Mouse (Mus musculus): ENCODE results near the gene C5ar2. TPM values are rescaled to one million over a fixed set of nuclear protein-coding genes. Genes with fewer than 3 reads are reported as not detected.
"Not testable (repeated sequence)": the region's sequence is repeated elsewhere in the genome, so short reads cannot be mapped to it uniquely, and the experiment has no call there.

Gene C5ar2
- polyA plus RNA-seq, 1 experiment from 2014 or later = 0.14 TPM

GRCm38 (mm10) chr7:16257830-16258229 lies 13.9 kb upstream of the C5ar2 start:
- DNase-seq (ENCODE audit: low spot score) = no peak

GRCm38 (mm10) chr7:16255963-16256362 lies 12.0 kb upstream of the C5ar2 start:
- DNase-seq (ENCODE audit: low spot score) = not testable (repeated sequence)

DNA sequence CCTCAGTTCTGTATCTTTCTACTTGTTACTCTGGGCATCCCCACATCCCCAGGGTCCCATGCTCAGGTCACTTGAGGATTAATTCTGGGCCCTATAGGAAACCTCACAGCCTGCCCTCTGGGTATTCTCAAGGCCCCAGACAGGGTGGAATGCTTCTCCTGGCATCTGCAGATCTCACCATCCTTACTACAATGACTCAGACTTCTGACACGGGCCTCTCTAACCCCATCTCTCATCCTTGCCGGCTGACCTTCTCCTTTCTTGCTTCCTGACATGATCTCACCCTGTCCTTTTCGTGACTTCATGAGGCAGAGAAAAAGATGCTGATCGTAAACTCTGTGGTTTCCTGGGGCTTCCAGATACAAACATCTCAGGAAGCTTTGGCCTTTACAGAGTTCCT lies 10.2 kb upstream of the C5ar2 start:
- DNase-seq (ENCODE audit: low spot score) = no peak

DNA sequence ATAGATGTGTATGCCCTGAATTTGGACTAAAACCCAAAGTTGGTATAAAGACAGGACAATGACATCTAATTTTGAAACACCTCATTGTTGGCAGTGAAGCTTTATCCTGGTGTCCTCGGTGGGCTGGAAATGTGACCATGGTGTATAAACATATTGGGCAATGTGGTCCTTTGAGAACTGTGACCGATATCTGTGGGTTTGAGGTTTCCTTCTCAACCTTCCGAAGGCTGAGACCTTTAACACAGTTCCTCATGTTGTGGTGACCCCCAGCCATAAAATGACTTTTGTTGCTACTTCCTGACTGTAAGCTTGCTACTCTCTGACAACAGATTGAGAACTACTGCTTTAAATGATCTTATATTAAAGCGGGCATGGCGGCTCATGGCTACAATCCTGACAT lies 6.7 kb upstream of the C5ar2 start:
- no peak for DNase-seq (ENCODE audit: low spot score)

DNA sequence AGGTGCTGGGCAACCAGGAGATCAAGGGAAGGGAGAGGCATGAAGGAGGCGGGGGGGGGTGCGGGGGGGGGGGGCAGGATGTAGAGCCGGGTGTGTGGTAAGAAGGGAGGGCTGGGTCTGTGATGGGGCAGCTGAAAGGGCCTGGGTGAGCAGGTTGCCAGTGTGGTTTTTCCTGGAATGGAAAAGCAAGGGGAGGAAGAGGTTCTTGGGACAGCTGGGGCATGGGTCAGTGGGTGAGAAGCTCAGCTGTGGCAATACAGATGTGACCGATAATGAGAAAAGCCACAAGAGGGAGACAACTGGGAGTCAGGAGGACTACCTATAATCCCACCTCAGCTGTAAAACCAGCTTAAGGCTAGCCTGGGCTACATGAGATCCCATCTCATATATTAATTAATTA lies 2.0 kb upstream of the C5ar2 start:
- DNase-seq (ENCODE audit: low spot score) = no peak

- no peak for DNase-seq (ENCODE audit: low spot score)
Observed at GRCm38 (mm10) chr7:16242198-16242597, 1.8 kb downstream of the C5ar2 start.

GRCm38 (mm10) chr7:16241787-16242186 lies 2.2 kb downstream of the C5ar2 start:
- no peak for DNase-seq (ENCODE audit: low spot score)

GRCm38 (mm10) chr7:16240978-16241303 lies 3.0 kb downstream of the C5ar2 start:
- no peak for DNase-seq (ENCODE audit: low spot score)

DNA sequence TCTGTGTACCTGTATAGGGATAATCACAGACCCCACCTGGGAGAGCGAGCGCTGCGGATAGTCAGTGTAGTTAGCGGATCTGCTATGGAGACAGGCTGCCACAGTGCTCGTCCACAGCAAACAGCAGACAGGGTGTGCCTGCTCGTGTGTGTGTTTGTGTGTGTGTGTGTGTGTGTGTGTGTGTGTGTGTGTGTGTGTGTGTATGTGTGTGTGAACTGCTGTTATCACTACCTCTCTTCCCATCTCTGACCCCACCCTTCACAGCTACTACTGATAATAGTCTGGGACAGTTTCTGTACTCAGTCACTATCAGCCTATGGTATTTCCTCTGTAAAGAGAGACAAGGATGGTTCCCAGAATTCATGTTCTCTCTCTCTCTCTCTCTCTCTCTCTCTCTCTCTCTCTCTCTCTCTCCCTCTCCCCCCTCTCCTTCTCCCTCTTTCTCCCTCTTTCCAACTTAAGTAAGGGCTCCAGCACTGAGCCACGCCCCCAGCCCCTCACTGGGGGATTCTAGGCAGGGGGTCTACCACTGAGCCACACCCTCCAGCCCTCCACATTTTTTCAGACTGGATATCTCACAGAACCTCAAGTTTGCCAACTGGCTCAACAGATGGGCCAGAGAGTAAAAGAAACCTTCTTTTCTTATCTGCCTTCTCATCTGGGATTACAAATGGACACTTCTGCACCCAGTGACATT lies 3.5 kb downstream of the C5ar2 start:
- no peak for DNase-seq (ENCODE audit: low spot score)

DNA sequence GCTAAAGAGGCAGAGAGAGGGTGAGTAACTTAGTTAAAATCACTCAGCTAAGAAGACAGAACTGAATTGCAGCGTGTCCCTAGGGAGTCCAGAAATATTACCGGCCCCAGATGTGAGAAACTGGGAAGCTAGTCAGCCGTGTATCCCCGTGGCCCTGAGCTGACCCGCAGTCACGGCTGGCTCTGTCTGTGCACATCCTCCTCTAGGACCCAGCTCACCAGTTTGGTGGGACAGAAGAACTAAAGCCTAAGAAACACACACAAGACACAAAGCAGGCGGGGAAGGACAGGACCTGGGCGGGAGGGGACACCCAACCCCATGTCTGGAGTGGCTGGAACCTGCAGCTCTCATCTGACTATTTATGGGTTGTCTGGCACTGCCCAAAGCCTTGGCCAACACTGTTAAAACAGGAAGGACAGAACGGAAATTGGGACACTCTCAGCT lies 4.4 kb downstream of the C5ar2 start:
- DNase-seq (ENCODE audit: low spot score) = no peak

DNA sequence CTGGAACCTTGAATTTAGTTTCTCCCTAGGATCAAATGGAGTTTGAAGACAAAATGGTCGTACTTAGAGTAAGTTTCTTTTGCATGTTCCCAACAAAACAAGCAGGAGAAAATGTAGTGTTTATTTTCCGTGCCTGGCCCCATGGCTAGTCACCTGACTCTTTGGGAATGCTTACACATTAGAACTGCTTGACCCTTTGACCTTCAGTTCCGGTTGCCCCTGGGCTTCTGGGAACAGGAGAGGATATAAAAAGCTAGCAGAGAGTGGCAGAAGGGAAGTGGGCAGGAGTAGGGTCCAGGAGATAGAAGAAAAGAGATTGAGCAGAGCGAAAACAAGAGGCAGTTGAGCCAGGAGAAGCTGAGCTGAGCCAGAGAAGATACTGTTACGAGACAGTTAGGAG lies 14.1 kb downstream of the C5ar2 start:
- no peak for DNase-seq (ENCODE audit: low spot score)

GRCm38 (mm10) chr7:16221582-16222272 lies 22.2 kb downstream of the C5ar2 start, which contains the start of gene Dhx34:
TSS of gene Dhx34 (minus strand) at chr7:16222037.
- DNase-seq (ENCODE audit: low spot score) = peak; percentile 99

DNA sequence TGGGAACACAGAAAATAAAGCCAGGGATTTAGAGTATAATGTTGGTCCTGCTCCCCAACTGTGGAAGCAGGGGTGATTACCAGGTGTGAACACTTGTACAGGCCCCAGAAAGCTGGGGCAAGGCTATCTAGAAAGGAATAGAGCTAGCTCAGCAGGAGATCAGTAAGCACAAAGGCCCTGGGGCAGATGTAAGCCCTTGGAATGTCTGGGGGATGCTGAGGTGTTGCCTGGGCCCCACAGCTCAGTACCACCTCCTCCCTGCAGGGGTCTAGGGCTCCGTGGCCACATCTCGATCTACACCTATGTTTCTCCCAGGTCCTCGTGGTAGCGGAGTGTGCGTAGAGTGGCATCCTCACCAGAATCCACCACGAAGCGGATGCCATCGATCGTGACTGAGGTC lies 30.0 kb downstream of the C5ar2 start:
- DNase-seq (ENCODE audit: low spot score) = no peak

DNA sequence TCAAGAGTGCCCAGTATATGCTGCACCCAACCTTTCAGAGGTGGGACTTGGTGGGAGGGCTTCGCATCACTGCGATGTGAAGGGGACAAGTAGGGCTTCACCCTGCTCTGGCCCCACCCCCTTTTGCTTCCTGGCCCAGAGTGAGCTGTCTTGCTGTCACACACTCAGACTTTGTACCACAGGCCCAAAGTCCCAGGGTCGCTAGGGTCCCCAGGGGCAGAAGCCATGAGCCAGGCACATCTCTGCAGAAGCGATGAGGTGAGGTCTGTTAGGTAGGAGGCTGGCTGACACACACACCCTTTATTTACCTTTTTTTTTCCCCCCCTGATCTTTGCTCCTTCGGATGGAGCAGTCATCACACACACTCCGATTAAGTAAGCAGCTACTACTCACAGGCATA lies 30.8 kb downstream of the C5ar2 start:
- no peak for DNase-seq (ENCODE audit: low spot score)

DNA sequence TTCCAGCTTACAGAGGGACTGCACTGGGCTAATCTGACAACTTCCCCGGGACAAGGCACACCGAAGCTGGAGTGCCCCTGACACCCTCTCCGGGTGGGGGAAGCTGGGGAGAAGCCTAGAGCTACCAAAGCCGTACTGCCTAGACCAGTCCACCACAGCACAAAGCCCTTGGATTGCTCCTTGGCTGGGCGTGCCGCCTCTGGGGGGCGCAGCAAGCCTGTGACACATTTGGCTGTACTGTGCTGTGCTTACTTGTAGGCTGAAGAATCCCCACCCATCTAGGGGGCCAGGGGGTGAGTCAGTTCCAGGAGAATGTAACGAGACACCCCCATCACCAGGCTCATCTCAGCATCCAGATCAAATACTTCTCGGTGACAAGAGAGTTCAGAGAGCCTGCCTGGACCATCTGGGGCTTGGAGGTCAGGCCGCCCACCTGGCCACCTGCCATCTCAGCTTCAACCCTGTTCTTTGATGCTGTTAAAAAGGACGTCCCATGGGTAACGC lies 33.0 kb downstream of the C5ar2 start:
- peak; percentile 34 for DNase-seq (ENCODE audit: low spot score)

- no peak for DNase-seq (ENCODE audit: low spot score)
Observed at GRCm38 (mm10) chr7:16208781-16209665, 34.9 kb downstream of the C5ar2 start.

DNA sequence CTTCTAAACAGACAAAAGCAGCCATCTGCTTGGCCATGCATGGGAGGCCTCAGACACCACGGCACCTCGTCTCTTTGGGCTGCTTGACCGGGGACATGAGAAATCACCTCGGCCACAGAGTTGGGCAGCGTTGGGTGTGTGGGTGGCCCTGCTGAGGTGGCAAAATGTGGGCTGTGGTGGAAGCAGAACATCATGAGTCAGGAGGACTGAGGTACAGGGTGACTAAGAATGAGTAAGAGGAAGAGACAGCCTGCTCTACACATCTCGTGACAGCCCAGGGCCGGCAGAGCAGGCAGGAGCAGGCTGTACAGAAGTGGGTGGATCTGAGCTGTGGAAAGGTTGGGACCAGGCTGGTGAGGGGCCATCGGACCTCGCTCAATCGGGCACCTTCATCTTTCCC lies 36.5 kb downstream of the C5ar2 start:
- peak; percentile 41 for DNase-seq (ENCODE audit: low spot score)

GRCm38 (mm10) chr7:16207076-16207475 lies 36.9 kb downstream of the C5ar2 start:
- peak; percentile 87 for DNase-seq (ENCODE audit: low spot score)

DNA sequence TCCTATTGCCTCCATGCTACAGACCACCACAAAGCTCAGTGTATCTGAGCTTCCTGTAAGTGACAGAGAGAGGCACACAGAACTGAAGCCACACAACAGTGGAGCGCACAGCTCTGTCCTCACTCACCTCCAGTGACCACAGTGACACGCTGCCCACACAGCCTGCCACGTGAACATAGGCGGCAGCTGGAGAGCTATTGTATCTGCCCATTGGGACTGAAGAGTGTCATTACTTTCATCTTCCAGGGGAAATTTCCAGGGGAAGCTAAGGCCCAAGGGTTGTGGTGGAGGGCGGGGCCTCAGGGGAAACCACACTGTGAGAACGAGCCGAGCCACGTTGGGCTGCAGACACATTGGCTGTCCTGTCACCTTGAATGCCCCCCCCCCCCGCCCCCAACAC lies 39.2 kb downstream of the C5ar2 start:
- DNase-seq (ENCODE audit: low spot score) = peak; percentile 44

DNA sequence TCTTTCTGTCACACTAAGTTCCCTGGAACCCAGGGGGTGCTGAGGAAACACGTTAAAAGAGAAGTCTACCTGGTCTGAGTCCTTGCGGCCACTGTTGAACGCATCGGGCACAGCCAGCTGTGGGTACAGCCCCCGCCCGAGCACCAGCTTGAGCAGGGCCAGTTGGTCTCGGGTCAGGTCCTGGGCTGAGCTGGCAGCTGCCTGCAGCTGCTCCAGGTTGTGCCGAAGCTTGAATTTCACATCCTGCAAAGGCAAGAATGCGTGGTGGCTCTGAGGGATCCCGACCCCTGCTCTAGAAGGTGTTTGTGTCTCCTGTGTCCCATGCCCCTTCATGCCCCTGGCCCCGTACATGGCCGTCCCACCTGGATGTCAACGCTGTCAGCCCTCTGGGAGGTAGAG lies 40.5 kb downstream of the C5ar2 start:
- no peak for DNase-seq (ENCODE audit: low spot score)

DNA sequence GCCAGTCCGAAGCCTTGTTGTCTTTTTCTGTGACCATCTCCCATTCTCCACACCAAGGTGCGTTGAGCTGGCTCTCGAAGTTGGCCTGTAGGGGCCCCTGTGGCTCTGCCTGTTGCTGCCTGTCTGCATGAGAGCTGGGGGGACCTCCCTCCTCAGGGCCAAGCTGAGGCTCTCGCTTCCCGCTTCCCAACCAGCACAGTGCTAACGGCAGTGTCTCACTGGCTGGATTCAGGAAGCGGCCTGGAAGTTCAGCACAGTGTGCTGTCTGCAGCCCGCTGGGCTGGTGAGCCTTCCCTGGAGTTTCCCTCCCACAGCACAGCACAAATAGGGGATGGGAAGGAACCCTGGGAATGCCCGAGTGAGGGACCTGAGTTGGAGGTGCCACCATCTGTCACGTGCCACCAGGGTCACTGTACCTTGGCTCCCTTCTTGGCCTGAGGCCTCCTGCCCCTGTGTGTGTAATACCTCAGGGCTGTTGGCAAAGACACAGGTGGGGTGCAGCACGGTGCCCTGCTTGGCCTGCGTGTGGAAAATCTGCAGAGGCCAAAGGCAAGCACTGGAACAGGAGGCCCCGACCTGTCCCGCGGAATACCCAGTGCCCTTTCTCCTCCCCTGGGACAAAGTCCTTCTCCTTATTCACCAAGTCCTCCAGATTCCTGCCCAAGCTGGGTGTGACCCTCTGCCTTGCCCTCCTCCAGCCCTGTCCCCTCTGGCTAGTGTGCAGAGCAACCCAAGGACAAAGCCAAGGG lies 41.0 kb downstream of the C5ar2 start:
- DNase-seq (ENCODE audit: low spot score) = no peak
